Mouse (Mus musculus): Measurements from ENCODE around the gene Zbtb38. TPM values are rescaled to one million over a fixed set of nuclear protein-coding genes. Genes with fewer than 3 reads are reported as not detected.

Zbtb38 gene
- polyA plus RNA-seq, 1 experiment: 24.0 TPM

GRCm38 (mm10) chr9:96785187-96785586 lies 32.6 kb upstream of the Zbtb38 start:
- H3K27ac ChIP-seq (ENCODE audit: insufficient read depth, low read depth, low read length): no peak overlapping the region
- no peak overlapping the region for H3K4me3 ChIP-seq (ENCODE audit: insufficient read depth, low read length)
- no peak for TF ChIP-seq CTCF (IDR thresholded peaks at IDR 0.05; ENCODE audit: low read depth, low read length)
- no peak for TF ChIP-seq POLR2A (IDR thresholded peaks at IDR 0.05; ENCODE audit: borderline replicate concordance, low read depth, low read length)
- peaks cover 32% of the 10 kb centered on the region for H3K4me1 ChIP-seq (ENCODE audit: control insufficient read depth, insufficient read depth, low read length)

- peaks cover 32% of the 10 kb centered on the region for H3K4me1 ChIP-seq (ENCODE audit: control insufficient read depth, insufficient read depth, low read length)
These were observed 31.0 kb upstream of the Zbtb38 start for GRCm38 (mm10) chr9:96783667-96784066.

GRCm38 (mm10) chr9:96783258-96783657 lies 30.6 kb upstream of the Zbtb38 start:
- no peak overlapping the region for H3K27ac ChIP-seq (ENCODE audit: insufficient read depth, low read depth, low read length)
- H3K4me1 ChIP-seq (ENCODE audit: control insufficient read depth, insufficient read depth, low read length): peaks cover 32% of the 10 kb centered on the region
- no peak overlapping the region for H3K4me3 ChIP-seq (ENCODE audit: insufficient read depth, low read length)
- TF ChIP-seq CTCF (IDR thresholded peaks at IDR 0.05; ENCODE audit: low read depth, low read length) (no peak), POLR2A (IDR thresholded peaks at IDR 0.05; ENCODE audit: borderline replicate concordance, low read depth, low read length) (no peak)

More at GRCm38 (mm10) chr9:96783667-96784066, 31.0 kb upstream of the Zbtb38 start:
- no peak overlapping the region for H3K4me3 ChIP-seq (ENCODE audit: insufficient read depth, low read length)
- no peak for TF ChIP-seq POLR2A (IDR thresholded peaks at IDR 0.05; ENCODE audit: borderline replicate concordance, low read depth, low read length)
- TF ChIP-seq CTCF (IDR thresholded peaks at IDR 0.05; ENCODE audit: low read depth, low read length): no peak
- H3K27ac ChIP-seq (ENCODE audit: insufficient read depth, low read depth, low read length): no peak overlapping the region

GRCm38 (mm10) chr9:96782062-96782461 lies 29.4 kb upstream of the Zbtb38 start:
- H3K4me3 ChIP-seq (ENCODE audit: insufficient read depth, low read length): no peak overlapping the region
- H3K4me1 ChIP-seq (ENCODE audit: control insufficient read depth, insufficient read depth, low read length): peaks cover 32% of the 10 kb centered on the region
- TF ChIP-seq POLR2A (IDR thresholded peaks at IDR 0.05; ENCODE audit: borderline replicate concordance, low read depth, low read length) (no peak), CTCF (IDR thresholded peaks at IDR 0.05; ENCODE audit: low read depth, low read length) (no peak)
- H3K27ac ChIP-seq (ENCODE audit: insufficient read depth, low read depth, low read length): peak overlapping the region; percentile 67

- peaks cover 7% of the 10 kb centered on the region for H3K4me1 ChIP-seq (ENCODE audit: control insufficient read depth, insufficient read depth, low read length)
- no peak for TF ChIP-seq POLR2A (IDR thresholded peaks at IDR 0.05; ENCODE audit: borderline replicate concordance, low read depth, low read length)
- no peak for TF ChIP-seq CTCF (IDR thresholded peaks at IDR 0.05; ENCODE audit: low read depth, low read length)
- no peak overlapping the region for H3K4me3 ChIP-seq (ENCODE audit: insufficient read depth, low read length)
- H3K27ac ChIP-seq (ENCODE audit: insufficient read depth, low read depth, low read length): no peak overlapping the region
These were observed 20.5 kb upstream of the Zbtb38 start for GRCm38 (mm10) chr9:96773146-96773545.

GRCm38 (mm10) chr9:96770443-96770842 lies 17.8 kb upstream of the Zbtb38 start:
- TF ChIP-seq POLR2A (IDR thresholded peaks at IDR 0.05; ENCODE audit: borderline replicate concordance, low read depth, low read length): no peak
- no peak for TF ChIP-seq CTCF (IDR thresholded peaks at IDR 0.05; ENCODE audit: low read depth, low read length)
- peaks cover 7% of the 10 kb centered on the region for H3K4me1 ChIP-seq (ENCODE audit: control insufficient read depth, insufficient read depth, low read length)

GRCm38 (mm10) chr9:96769651-96770050 lies 17.0 kb upstream of the Zbtb38 start:
- no peak overlapping the region for H3K4me3 ChIP-seq (ENCODE audit: insufficient read depth, low read length)

More at GRCm38 (mm10) chr9:96770443-96770842, 17.8 kb upstream of the Zbtb38 start:
- no peak overlapping the region for H3K27ac ChIP-seq (ENCODE audit: insufficient read depth, low read depth, low read length)
- H3K4me3 ChIP-seq (ENCODE audit: insufficient read depth, low read length): no peak overlapping the region

GRCm38 (mm10) chr9:96767874-96768273 lies 15.2 kb upstream of the Zbtb38 start:
- H3K27ac ChIP-seq (ENCODE audit: insufficient read depth, low read depth, low read length): no peak overlapping the region
- TF ChIP-seq CTCF (IDR thresholded peaks at IDR 0.05; ENCODE audit: low read depth, low read length) (no peak), POLR2A (IDR thresholded peaks at IDR 0.05; ENCODE audit: borderline replicate concordance, low read depth, low read length) (no peak)

More at GRCm38 (mm10) chr9:96769651-96770050, 17.0 kb upstream of the Zbtb38 start:
- TF ChIP-seq POLR2A (IDR thresholded peaks at IDR 0.05; ENCODE audit: borderline replicate concordance, low read depth, low read length): no peak
- no peak for TF ChIP-seq CTCF (IDR thresholded peaks at IDR 0.05; ENCODE audit: low read depth, low read length)
- peaks cover 10% of the 10 kb centered on the region for H3K4me1 ChIP-seq (ENCODE audit: control insufficient read depth, insufficient read depth, low read length)
- H3K27ac ChIP-seq (ENCODE audit: insufficient read depth, low read depth, low read length): no peak overlapping the region

GRCm38 (mm10) chr9:96766078-96766477 lies 13.4 kb upstream of the Zbtb38 start:
- Histone ChIP-seq H3K4me3 (ENCODE audit: insufficient read depth, low read length) (no peak overlapping the region), H3K27ac (ENCODE audit: insufficient read depth, low read depth, low read length) (no peak overlapping the region), H3K4me1 (ENCODE audit: control insufficient read depth, insufficient read depth, low read length) (peaks cover 8% of the 10 kb centered on the region)
- TF ChIP-seq POLR2A (IDR thresholded peaks at IDR 0.05; ENCODE audit: borderline replicate concordance, low read depth, low read length) (no peak), CTCF (IDR thresholded peaks at IDR 0.05; ENCODE audit: low read depth, low read length) (no peak)

More at GRCm38 (mm10) chr9:96767874-96768273, 15.2 kb upstream of the Zbtb38 start:
- H3K4me1 ChIP-seq (ENCODE audit: control insufficient read depth, insufficient read depth, low read length): peaks cover 8% of the 10 kb centered on the region
- H3K4me3 ChIP-seq (ENCODE audit: insufficient read depth, low read length): no peak overlapping the region

GRCm38 (mm10) chr9:96765410-96765809 lies 12.8 kb upstream of the Zbtb38 start:
- no peak overlapping the region for H3K27ac ChIP-seq (ENCODE audit: insufficient read depth, low read depth, low read length)

More at GRCm38 (mm10) chr9:96765410-96765809, 12.8 kb upstream of the Zbtb38 start:
- no peak overlapping the region for H3K4me3 ChIP-seq (ENCODE audit: insufficient read depth, low read length)
- TF ChIP-seq CTCF (IDR thresholded peaks at IDR 0.05; ENCODE audit: low read depth, low read length): no peak
- TF ChIP-seq POLR2A (IDR thresholded peaks at IDR 0.05; ENCODE audit: borderline replicate concordance, low read depth, low read length): no peak
- peaks cover 8% of the 10 kb centered on the region for H3K4me1 ChIP-seq (ENCODE audit: control insufficient read depth, insufficient read depth, low read length)
